Comparison of ENCODE assay signal across 13 mouse cellular contexts in genomic region chr10:50062716-50063115, GRCm38 (mm10).
DNase-seq lines count a peak whose midpoint lies in the region.
"Had no signal": no experiment of that assay in that cellular context is flagged by ENCODE, and none has a peak within 500 bp of the region (broad histone marks: within the 10 kb centered on the region; RNA-seq: fewer than 3 reads in every experiment).

No protein-coding gene starts in this region.

- peak; percentile 48 for DNase-seq in cerebellum, adult 11 months
- peak; percentile 53 to 64 for DNase-seq in cerebellum, adult 18-20 months
- DNase-seq in cerebellum, adult 9-11 months = peak; percentile 82
- DNase-seq in cerebellum, postnatal 36 days = peak; percentile 37 to 56
- DNase-seq in ovary, postnatal 14 days (ENCODE audit: low spot score) = no peak
- DNase-seq in urinary bladder, postnatal 36 days (ENCODE audit: low spot score in 2 of 2) = no peak
- no peak for DNase-seq in kidney, adult 18-20 months
- DNase-seq: adrenal gland, adult 2 months; adrenal gland, postnatal 25 days; embryo, embryonic 11 days; gastrocnemius, adult 2 months; gastrocnemius, postnatal 25 days; heart, postnatal 36 days had no signal

Comparison
In these comparisons a context has a peak if more than half of its experiments do, and no peak if none do; other contexts are left out.
1. DNase-seq: peak in cerebellum, adult 11 months (single experiment), cerebellum, adult 18-20 months (2 of 2), cerebellum, adult 9-11 months (single experiment) and cerebellum, postnatal 36 days (2 of 2); none in ovary, postnatal 14 days (single experiment), urinary bladder, postnatal 36 days (0 of 2) and kidney, adult 18-20 months (single experiment).